Mouse (Mus musculus): ENCODE measurements at regions not wholly inside any gene's neighbourhood (a gene's known extent, or its start where the extent isn't known, plus 50 kb on each side); places are given as distances from the start of the nearest gene placed in this dataset.

DNA sequence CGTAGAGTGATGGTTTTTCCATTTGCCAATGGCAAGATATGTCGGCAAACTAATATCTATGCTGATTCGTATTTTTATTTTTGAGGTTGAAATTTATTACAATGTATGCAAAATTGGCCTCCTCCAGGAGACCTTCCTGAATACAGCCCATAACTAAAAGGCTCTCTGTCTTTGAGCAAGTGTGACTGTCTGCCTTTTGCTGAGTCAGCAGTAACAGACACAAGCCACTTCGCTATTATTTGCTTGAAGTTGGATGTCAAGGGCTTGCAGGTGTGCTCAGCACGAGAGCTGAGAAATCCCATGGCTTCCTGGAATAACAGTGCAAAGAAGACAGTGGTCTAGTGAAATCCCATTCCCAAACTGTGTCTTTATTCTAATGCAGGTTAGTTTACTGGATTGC, 56.9 kb downstream of the Dmrt2 start:
- DNase-seq: no peak

GRCm38 (mm10) chr19:25729633-25730032, 57.4 kb downstream of the Dmrt2 start:
- no peak for DNase-seq

DNA sequence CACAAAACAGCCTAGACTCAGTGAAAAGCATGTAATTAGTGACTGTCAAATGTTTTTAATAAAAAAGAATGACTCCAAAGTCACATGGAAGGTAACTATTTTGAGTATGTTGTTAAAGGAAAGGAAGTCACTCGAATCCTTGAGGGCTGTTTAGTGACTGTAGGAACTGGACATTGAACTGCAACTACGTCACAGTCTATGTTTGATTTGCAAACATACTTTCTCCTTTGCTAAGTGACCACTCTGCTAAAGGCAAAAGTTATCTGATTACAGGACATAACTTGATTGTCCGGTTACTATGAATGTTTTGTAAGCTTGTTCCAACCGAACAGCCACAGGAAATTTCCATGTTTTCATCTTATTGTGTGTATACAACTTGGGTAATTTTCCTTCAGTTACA, 106.2 kb downstream of the Dmrt2 start:
- no peak for DNase-seq

GRCm38 (mm10) chr19:25779356-25779755, 107.1 kb downstream of the Dmrt2 start:
- no peak for DNase-seq

DNA sequence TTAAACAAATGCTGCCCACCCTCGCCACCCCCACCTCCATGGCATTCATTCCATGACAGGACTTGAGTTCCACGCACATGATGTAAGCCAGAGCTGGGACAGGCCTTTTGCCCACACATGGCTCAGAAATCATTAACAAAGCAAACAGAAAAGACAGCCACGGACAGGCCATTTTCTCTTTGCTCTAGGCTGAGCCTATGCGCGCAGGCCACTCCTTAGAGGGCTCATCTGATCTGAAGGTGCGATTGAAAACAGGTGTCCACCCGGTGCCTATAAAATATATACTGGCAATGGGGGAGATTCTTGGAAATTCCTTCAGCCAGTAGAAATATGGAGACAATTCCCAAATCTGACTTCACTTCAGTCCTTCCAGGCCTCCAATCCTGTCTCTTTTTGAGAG, 109.1 kb downstream of the Dmrt2 start:
- no peak for DNase-seq

- no peak for DNase-seq
Observed at GRCm38 (mm10) chr19:25802692-25803091, 130.5 kb downstream of the Dmrt2 start.

DNA sequence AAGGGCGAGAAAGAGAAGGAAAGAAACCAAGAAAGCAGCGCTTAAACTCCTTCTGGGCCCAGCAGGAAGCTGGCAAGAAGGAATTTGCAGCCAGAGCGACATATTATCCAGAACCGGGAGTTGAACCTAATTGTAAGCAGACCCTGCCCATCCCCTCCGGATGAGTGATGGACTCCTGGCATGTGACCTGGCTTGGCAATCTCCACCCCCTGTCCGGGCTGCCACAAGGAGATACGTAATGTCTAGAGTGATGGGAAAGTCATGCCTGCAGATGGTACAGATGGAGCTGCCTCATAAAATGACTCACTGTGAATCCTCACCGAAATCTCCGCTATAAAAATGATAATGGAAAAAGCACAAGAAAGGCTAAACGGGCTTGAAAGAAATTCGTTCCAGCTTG, 133.1 kb downstream of the Dmrt2 start:
- DNase-seq: no peak

DNA sequence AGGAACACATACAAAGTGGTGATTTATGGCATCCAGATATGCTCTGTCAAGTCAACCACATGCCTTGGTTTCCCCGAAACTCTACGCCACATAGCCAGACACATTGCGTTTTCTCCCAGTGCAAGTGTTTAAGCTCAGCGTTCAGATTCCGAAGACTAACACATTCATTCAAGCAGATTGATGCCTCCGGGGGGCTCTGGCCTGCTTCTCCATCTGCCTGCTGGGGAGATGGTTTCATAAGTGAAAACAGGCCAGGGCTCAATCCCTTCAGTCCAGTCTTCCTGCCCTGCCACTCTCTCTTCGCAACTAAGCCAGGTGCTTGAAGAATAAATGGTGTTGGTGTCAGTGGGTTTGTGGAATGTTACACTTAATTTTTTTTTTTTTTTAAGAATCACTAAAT, 141.4 kb downstream of the Dmrt2 start:
- no peak for DNase-seq

DNA sequence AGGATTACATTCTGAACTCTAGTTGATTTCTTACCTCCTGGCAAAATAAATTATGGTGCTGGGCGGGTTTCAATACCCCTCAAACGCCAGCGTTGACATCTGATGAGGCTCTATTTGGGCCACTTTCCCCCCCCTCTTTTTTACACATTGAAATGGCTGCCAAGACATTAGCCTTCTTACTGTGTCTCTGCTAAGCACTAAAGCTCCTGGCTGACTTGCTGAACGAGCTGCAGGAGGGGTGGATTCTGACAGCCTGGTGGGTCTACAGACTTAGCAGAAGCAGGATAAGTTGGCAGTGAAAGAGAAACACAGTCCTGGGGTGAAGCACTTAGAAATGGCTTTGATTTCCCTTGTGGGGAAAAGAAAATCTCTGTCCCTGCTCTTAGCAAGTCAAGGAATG, 172.9 kb downstream of the Dmrt2 start:
- no peak for DNase-seq

- DNase-seq: no peak
Observed at GRCm38 (mm10) chr19:25856344-25856743, 184.1 kb downstream of the Dmrt2 start.

- DNase-seq: no peak
Observed at GRCm38 (mm10) chr19:25863312-25863711, 191.1 kb downstream of the Dmrt2 start.

DNA sequence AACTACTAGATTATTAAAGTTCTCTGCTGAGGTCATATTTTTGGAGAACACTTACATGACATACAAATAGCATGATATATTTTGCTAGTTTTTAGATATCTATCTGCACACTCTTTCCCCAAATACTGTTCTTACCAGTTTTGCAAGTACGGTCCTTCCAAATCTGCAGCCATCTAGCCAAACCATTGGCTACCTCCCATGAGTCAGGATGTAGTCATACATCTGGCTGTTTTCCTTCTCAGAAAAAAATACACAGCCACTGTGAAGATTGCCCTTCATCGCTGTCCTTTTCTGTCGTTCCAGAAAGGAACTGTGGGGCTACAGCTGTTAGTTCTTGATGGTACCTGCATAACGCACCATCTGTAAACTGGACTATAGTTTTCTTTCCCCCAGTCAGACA, 234.5 kb downstream of the Dmrt2 start:
- DNase-seq: no peak

- no peak for DNase-seq
Observed at GRCm38 (mm10) chr19:25922052-25922451, 249.8 kb downstream of the Dmrt2 start.

DNA sequence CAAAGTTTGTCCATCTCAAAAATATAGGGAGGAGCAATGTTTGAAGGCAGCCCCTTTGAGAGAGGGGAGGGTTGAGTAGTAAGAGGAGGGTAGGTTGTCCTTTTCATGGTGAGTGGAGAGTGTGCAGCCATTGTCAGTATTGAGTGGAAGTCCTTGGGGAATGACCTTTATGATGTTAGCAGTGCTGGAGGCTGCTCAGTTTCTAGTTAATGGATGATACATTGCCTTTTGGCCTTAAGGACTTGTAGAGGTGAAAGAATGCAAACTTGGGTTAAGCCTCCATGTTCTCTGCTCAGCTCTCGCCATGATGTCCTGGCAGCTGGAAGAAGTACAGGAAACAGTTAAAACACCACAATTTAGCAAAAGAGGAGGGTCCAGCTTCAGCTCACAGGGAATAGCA, 250.6 kb downstream of the Dmrt2 start:
- no peak for DNase-seq

GRCm38 (mm10) chr19:25923727-25924384, 251.6 kb downstream of the Dmrt2 start:
- DNase-seq: no peak

- DNase-seq: no peak
Observed at GRCm38 (mm10) chr19:25924385-25924769, 252.2 kb downstream of the Dmrt2 start.

DNA sequence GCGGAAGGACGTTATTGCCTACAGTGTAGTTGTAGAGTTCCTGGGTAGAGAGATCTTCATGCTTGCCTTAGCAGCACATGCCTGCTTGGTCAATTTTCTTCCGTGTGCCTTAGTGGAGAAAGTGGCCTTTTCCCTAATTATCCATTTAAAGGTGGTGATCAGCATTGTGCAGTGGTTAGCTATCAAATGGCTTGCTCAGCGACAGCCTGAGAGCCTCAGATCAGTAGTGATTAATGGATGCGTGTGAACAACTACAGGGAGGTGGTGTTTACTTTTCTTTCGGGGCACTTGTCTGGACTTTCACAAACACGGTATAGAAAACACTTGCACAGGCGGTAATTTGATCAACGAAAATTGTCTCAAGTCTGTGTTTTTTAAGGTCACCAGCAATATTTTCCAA, 255.0 kb downstream of the Dmrt2 start:
- no peak for DNase-seq

DNA sequence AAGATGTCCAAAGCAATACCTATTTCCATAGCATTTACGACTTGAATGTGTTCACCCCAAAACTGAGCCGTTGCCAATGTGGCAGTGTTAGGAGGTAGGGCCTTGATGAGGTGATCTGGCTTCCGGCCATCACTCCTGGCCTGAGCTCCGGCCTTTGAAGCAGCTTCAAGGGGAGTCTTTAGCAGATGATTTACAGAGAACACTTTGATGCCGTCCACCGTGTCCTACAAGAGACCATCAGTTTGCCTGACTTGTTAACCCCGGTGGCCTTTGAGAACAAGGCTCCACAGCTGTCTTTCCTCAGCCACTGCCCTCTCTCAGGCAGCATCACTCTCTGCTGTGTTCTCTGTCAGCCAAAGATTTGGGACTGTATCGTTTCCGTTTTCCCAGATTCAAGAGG, 265.1 kb downstream of the Dmrt2 start:
- no peak for DNase-seq

DNA sequence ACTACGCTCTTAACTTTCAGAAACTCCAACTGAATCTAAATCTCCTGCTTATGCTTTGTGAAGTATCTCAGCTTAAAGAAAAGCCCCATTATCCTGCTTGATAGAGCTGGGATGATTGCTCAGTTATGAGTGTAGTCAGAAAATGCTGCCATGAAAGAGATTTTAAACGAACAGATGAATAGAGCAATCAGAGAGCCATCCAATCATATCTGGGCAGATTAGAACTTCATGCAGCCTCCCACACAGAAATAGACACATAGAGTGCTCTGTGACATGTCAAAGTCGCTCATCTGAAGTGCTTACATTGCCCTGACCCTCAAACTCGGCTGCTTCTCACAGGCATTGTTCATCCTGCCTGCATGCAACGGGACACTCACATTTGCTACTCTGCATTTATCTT, 299.0 kb downstream of the Dmrt2 start:
- DNase-seq: no peak

DNA sequence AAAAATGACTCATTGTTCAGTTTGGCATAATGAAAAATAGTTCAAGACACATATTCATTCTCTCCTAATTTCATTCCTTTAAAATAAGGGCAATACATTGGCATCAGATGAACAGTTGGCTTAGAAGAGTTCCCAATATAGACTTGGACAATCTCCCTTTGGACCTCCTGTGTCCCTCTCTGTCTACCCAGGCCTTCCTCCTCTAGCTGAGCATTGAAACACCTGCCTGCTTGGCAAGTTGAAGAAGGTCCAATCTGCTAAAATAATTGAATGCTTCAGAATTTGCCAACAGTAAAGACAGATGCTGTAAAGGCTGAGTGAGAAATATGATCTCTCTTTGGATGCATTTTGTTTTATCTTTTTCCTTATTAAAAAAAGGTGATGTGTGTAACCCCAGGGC, 303.0 kb downstream of the Dmrt2 start:
- DNase-seq: peak; percentile 41

- no peak for DNase-seq
Observed at GRCm38 (mm10) chr19:25980308-25980707, 308.1 kb downstream of the Dmrt2 start.

DNA sequence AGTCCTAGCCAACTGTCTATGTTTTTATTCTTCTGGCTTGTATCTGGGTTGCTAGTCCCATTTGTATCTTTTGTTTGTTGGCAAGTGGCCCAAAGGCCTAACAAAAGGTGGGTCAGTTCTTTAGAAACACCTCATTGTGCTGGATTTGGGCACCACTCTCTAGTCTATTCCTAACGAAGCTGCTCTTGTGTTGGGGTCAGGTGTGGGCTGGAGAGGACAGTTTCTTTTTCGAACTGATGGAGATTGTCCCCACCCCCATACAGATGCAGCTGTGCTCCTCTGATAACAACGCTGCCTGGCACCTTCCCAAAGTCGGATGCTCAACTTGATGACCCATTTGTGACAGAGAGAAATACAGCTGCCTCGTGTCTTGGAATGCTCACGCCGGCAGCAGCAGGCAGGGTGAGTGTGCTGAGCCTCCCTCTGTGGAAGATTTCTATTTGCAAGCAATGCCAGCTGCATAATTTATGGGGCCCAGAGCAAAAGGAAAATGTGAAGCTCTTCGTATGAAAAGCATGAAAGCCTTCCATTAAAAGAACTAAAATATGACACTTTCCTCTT, 342.5 kb downstream of the Dmrt2 start:
- no peak for DNase-seq

- no peak for DNase-seq
Observed at GRCm38 (mm10) chr19:26021141-26021540, 348.9 kb downstream of the Dmrt2 start.

- no peak for DNase-seq
Observed at GRCm38 (mm10) chr19:26026103-26026502, 353.9 kb downstream of the Dmrt2 start.

- DNase-seq: no peak
Observed at GRCm38 (mm10) chr19:26037270-26037669, 365.1 kb downstream of the Dmrt2 start.

All from cerebellum, adult 9-11 months (tissue).